Mouse (Mus musculus): ENCODE results near the gene Polm. TPM values are rescaled to one million over a fixed set of nuclear protein-coding genes. Genes with fewer than 3 reads are reported as not detected.
A peak's percentile ranks its signal among the peaks of the same experiment; 100 is the strongest.

Gene Polm
- polyA plus RNA-seq, 1 experiment from 2014 or later = 5.1 TPM

DNA sequence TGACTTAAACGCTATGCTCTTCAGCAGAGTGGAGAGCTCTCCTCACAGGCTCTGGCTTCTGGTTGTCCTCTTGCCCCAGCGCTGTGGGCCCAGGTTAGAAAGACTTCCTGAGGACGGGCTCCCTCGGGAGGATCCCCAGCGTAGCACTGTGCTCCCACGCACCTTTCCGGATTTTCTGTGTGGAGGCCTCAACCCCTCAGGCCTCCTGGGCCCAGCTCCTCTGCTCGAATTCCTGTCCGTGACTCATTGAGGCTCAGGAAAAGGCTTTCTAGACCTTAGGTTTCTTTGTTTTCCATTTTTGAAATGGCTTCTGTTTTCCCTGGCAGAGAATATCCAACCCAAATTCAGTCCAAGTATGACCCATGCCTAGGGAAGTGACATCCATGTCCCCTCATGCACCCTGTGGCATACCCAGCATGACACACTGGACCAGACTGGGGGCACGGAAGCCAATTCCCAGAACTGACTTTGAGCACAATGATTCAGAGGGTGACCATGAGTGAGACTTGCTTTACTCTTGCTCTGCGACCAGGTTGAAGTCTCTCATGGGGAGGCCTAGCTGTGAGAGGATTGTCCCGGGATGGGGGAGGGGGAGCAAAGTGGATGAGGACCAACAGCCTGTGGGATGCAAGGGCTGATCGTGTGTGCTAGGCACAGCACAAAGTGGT is 22.2 kb upstream of the Polm start:
- Histone ChIP-seq H3K36me3 (ENCODE audit: control insufficient read depth, insufficient read depth, low read length) (no peaks in the 10 kb centered on the region), H3K4me1 (ENCODE audit: control insufficient read depth, insufficient read depth, low read length) (0 out of 2 replicates have a peak, but pooled peaks cover 2% of the 10 kb centered on the region), H3K9me3 (ENCODE audit: control insufficient read depth, low read length) (no peaks in the 10 kb centered on the region), H3K4me2 (ENCODE audit: low read depth, low read length) (no peak overlapping the region), H3K9ac (replicated peaks; ENCODE audit: low read depth, low read length) (no peak overlapping the region), H3K27me3 (ENCODE audit: control insufficient read depth, insufficient read depth, low read length) (peaks cover 16% of the 10 kb centered on the region), H3K4me3 (ENCODE audit: low read depth, low read length) (no peak overlapping the region), H3K27ac (ENCODE audit: low read depth, low read length) (no peak overlapping the region)
- ATAC-seq (ENCODE audit: low read depth) = no peak
- WGBS = 89% methylated on average over 13 of the region's 13 CpGs

DNA sequence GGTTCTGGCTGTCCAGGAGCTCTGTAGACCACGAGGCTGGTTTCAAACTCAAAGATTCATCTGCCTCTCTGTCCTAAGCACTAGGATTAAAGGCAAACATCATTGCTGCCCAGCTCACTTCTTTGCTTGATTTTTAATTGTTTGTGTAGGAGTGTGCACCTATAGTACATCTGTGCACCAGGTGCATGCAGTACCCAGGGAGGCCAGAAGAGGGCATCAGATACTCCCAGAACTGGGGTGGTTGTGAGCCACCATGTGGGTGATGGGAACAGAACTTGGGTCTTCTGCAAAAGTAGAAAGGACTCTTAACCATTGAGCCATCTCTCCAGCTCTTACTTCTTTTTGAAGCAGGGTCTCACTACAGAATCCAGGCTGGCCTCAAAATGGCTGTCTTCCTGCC is 20.9 kb upstream of the Polm start:
- Histone ChIP-seq H3K27ac (ENCODE audit: low read depth, low read length) (no peak overlapping the region), H3K36me3 (ENCODE audit: control insufficient read depth, insufficient read depth, low read length) (no peaks in the 10 kb centered on the region), H3K27me3 (ENCODE audit: control insufficient read depth, insufficient read depth, low read length) (peaks cover 16% of the 10 kb centered on the region), H3K9ac (replicated peaks; ENCODE audit: low read depth, low read length) (no peak overlapping the region), H3K4me3 (ENCODE audit: low read depth, low read length) (no peak overlapping the region), H3K4me2 (ENCODE audit: low read depth, low read length) (no peak overlapping the region), H3K4me1 (ENCODE audit: control insufficient read depth, insufficient read depth, low read length) (0 out of 2 replicates have a peak, but pooled peaks cover 2% of the 10 kb centered on the region), H3K9me3 (ENCODE audit: control insufficient read depth, low read length) (no peaks in the 10 kb centered on the region)
- ATAC-seq (ENCODE audit: low read depth) = no peak
- WGBS = 86% methylated on average over 1 of the region's 1 CpGs

- no peak for ATAC-seq (ENCODE audit: low read depth)
- 80% methylated on average over 8 of the region's 8 CpGs for WGBS
- Histone ChIP-seq H3K9me3 (ENCODE audit: control insufficient read depth, low read length) (no peaks in the 10 kb centered on the region), H3K4me2 (ENCODE audit: low read depth, low read length) (no peak overlapping the region), H3K4me3 (ENCODE audit: low read depth, low read length) (no peak overlapping the region), H3K27ac (ENCODE audit: low read depth, low read length) (no peak overlapping the region), H3K27me3 (ENCODE audit: control insufficient read depth, insufficient read depth, low read length) (peaks cover 8% of the 10 kb centered on the region), H3K36me3 (ENCODE audit: control insufficient read depth, insufficient read depth, low read length) (no peaks in the 10 kb centered on the region), H3K4me1 (ENCODE audit: control insufficient read depth, insufficient read depth, low read length) (no peaks in the 10 kb centered on the region), H3K9ac (replicated peaks; ENCODE audit: low read depth, low read length) (no peak overlapping the region)
Observed at GRCm38 (mm10) chr11:5856479-5857130, 18.8 kb upstream of the Polm start.

GRCm38 (mm10) chr11:5855902-5856301 is 18.1 kb upstream of the Polm start:
- H3K4me2 ChIP-seq (ENCODE audit: low read depth, low read length) = no peak overlapping the region
- H3K27me3 ChIP-seq (ENCODE audit: control insufficient read depth, insufficient read depth, low read length) = peaks cover 4% of the 10 kb centered on the region; the same call in 1 of the 2 replicates
- H3K4me1 ChIP-seq (ENCODE audit: control insufficient read depth, insufficient read depth, low read length) = no peaks in the 10 kb centered on the region
- H3K9ac ChIP-seq (replicated peaks; ENCODE audit: low read depth, low read length) = no peak overlapping the region
- H3K27ac ChIP-seq (ENCODE audit: low read depth, low read length) = no peak overlapping the region
- no peaks in the 10 kb centered on the region for H3K9me3 ChIP-seq (ENCODE audit: control insufficient read depth, low read length)
- H3K36me3 ChIP-seq (ENCODE audit: control insufficient read depth, insufficient read depth, low read length) = no peaks in the 10 kb centered on the region
- 43% methylated on average over 7 of the region's 7 CpGs for WGBS
- H3K4me3 ChIP-seq (ENCODE audit: low read depth, low read length) = no peak overlapping the region
- ATAC-seq (ENCODE audit: low read depth) = peak; percentile 24; the same call in 1 of the 2 replicates

GRCm38 (mm10) chr11:5855481-5855880 is 17.7 kb upstream of the Polm start:
- H3K27ac ChIP-seq (ENCODE audit: low read depth, low read length) = no peak overlapping the region
- ATAC-seq (ENCODE audit: low read depth) = no peak

GRCm38 (mm10) chr11:5852314-5852713 is 14.5 kb upstream of the Polm start:
- Histone ChIP-seq H3K27me3 (ENCODE audit: control insufficient read depth, insufficient read depth, low read length) (no peaks in the 10 kb centered on the region), H3K4me3 (ENCODE audit: low read depth, low read length) (no peak overlapping the region), H3K9ac (replicated peaks; ENCODE audit: low read depth, low read length) (no peak overlapping the region), H3K36me3 (ENCODE audit: control insufficient read depth, insufficient read depth, low read length) (no peaks in the 10 kb centered on the region), H3K4me2 (ENCODE audit: low read depth, low read length) (no peak overlapping the region), H3K9me3 (ENCODE audit: control insufficient read depth, low read length) (no peaks in the 10 kb centered on the region), H3K4me1 (ENCODE audit: control insufficient read depth, insufficient read depth, low read length) (no peaks in the 10 kb centered on the region), H3K27ac (ENCODE audit: low read depth, low read length) (no peak overlapping the region)
- 77% methylated on average over 1 of the region's 1 CpGs for WGBS
- no peak for ATAC-seq (ENCODE audit: low read depth)

More at GRCm38 (mm10) chr11:5855481-5855880, 17.7 kb upstream of the Polm start:
- Histone ChIP-seq H3K27me3 (ENCODE audit: control insufficient read depth, insufficient read depth, low read length) (peaks cover 4% of the 10 kb centered on the region; the same call in 1 of the 2 replicates), H3K4me1 (ENCODE audit: control insufficient read depth, insufficient read depth, low read length) (no peaks in the 10 kb centered on the region), H3K36me3 (ENCODE audit: control insufficient read depth, insufficient read depth, low read length) (no peaks in the 10 kb centered on the region), H3K4me2 (ENCODE audit: low read depth, low read length) (no peak overlapping the region), H3K9me3 (ENCODE audit: control insufficient read depth, low read length) (no peaks in the 10 kb centered on the region), H3K4me3 (ENCODE audit: low read depth, low read length) (no peak overlapping the region), H3K9ac (replicated peaks; ENCODE audit: low read depth, low read length) (no peak overlapping the region)

DNA sequence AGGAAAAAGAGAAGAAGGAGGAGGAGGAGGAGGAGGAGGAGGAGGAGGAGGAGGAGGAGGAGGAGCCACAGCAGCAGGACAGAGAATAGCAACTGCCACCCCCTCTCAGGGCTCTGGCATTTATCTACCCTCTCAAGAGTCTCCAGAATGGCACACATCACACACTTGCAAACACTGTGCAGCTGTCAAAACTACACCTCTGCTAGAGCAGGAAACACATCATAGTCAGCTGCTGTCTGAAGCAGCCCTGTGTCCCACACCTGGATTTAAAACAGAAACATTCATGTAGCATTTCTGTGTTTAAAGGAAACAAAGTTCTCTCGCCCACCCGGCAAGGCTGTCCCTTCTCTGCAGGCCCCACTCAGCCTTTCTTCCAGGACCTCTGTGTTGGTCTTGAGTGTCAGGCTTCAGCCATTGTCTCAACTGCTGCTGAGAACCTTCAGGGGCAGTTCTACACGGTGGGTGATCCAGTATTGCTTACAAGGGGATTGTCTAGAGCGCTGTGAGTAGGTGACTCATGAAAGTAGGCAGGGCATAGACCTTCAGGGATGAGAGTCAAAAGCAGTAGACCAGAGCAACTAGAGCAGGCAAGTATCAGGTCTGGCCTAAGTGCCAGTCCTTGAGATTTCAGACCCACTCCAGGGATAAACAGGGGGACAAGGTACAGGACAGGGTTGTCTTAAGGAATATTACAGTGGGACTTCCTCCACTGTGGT is 13.4 kb upstream of the Polm start:
- no peak overlapping the region for H3K9ac ChIP-seq (replicated peaks; ENCODE audit: low read depth, low read length)
- H3K4me3 ChIP-seq (ENCODE audit: low read depth, low read length) = no peak overlapping the region
- H3K36me3 ChIP-seq (ENCODE audit: control insufficient read depth, insufficient read depth, low read length) = no peaks in the 10 kb centered on the region
- 71% methylated on average over 4 of the region's 4 CpGs for WGBS
- H3K9me3 ChIP-seq (ENCODE audit: control insufficient read depth, low read length) = no peaks in the 10 kb centered on the region
- H3K4me1 ChIP-seq (ENCODE audit: control insufficient read depth, insufficient read depth, low read length) = no peaks in the 10 kb centered on the region
- ATAC-seq (ENCODE audit: low read depth) = no peak
- H3K27me3 ChIP-seq (ENCODE audit: control insufficient read depth, insufficient read depth, low read length) = no peaks in the 10 kb centered on the region
- no peak overlapping the region for H3K4me2 ChIP-seq (ENCODE audit: low read depth, low read length)
- no peak overlapping the region for H3K27ac ChIP-seq (ENCODE audit: low read depth, low read length)

DNA sequence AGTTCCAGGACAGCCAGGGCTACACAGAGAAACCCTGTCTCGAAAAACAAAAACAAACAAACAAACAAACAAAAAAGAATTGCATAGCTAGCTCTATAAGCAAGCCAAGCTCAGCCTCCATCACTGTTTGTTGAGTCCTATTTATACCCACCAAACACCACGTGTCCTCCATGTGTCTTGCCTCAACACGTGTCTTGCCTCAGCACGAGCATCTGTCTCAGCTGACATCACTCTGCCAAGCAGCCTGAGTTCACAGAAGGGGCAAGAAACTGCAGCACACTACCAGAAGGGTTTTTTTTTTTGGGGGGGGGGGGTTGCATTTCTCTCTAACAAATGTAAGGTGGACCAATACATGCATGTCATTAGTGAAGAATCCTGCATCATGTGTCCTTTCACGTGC is 12.6 kb upstream of the Polm start:
- 84% methylated on average over 5 of the region's 5 CpGs for WGBS
- no peak overlapping the region for H3K27ac ChIP-seq (ENCODE audit: low read depth, low read length)

GRCm38 (mm10) chr11:5849316-5849715 is 11.5 kb upstream of the Polm start:
- Histone ChIP-seq H3K27ac (ENCODE audit: low read depth, low read length) (no peak overlapping the region), H3K27me3 (ENCODE audit: control insufficient read depth, insufficient read depth, low read length) (no peaks in the 10 kb centered on the region), H3K4me3 (ENCODE audit: low read depth, low read length) (no peak overlapping the region), H3K4me2 (ENCODE audit: low read depth, low read length) (no peak overlapping the region), H3K9ac (replicated peaks; ENCODE audit: low read depth, low read length) (no peak overlapping the region), H3K36me3 (ENCODE audit: control insufficient read depth, insufficient read depth, low read length) (no peaks in the 10 kb centered on the region), H3K9me3 (ENCODE audit: control insufficient read depth, low read length) (no peaks in the 10 kb centered on the region), H3K4me1 (ENCODE audit: control insufficient read depth, insufficient read depth, low read length) (no peaks in the 10 kb centered on the region)
- 74% methylated on average over 2 of the region's 2 CpGs for WGBS
- ATAC-seq (ENCODE audit: low read depth) = no peak

More for the DNA sequence above, 12.6 kb upstream of the Polm start:
- Histone ChIP-seq H3K4me3 (ENCODE audit: low read depth, low read length) (no peak overlapping the region), H3K36me3 (ENCODE audit: control insufficient read depth, insufficient read depth, low read length) (no peaks in the 10 kb centered on the region), H3K4me2 (ENCODE audit: low read depth, low read length) (no peak overlapping the region), H3K9ac (replicated peaks; ENCODE audit: low read depth, low read length) (no peak overlapping the region), H3K4me1 (ENCODE audit: control insufficient read depth, insufficient read depth, low read length) (no peaks in the 10 kb centered on the region), H3K9me3 (ENCODE audit: control insufficient read depth, low read length) (no peaks in the 10 kb centered on the region), H3K27me3 (ENCODE audit: control insufficient read depth, insufficient read depth, low read length) (no peaks in the 10 kb centered on the region)
- no peak for ATAC-seq (ENCODE audit: low read depth)
